Mouse (Mus musculus): ENCODE results near the gene Radil. TPM values are rescaled to one million over a fixed set of nuclear protein-coding genes. Genes with fewer than 3 reads are reported as not detected.

Radil gene
- polyA plus RNA-seq, 1 experiment from 2014 or later = 0.54 TPM

GRCm38 (mm10) chr5:142564606-142565005 is 13.7 kb upstream of the Radil start:
- Histone ChIP-seq H3K27ac (no peak overlapping the region), H3K36me3 (peaks cover 32% of the 10 kb centered on the region), H3K4me3 (no peak overlapping the region), H3K9me3 (replicated peaks) (0 out of 2 replicates have a peak, but pooled peaks cover 9% of the 10 kb centered on the region), H3K9ac (no peak overlapping the region), H3K4me2 (no peak overlapping the region), H3K27me3 (replicated peaks) (no peaks in the 10 kb centered on the region), H3K4me1 (no peaks in the 10 kb centered on the region)
- no peak for ATAC-seq
- WGBS (ENCODE audit: insufficient replicate concordance) = 61% methylated on average over 1 of the region's 1 CpGs

GRCm38 (mm10) chr5:142560261-142560660 is 9.4 kb upstream of the Radil start:
- ATAC-seq = no peak
- no peaks in the 10 kb centered on the region for H3K27me3 ChIP-seq (replicated peaks)
- H3K27ac ChIP-seq = no peak overlapping the region
- no peak overlapping the region for H3K4me2 ChIP-seq
- H3K4me3 ChIP-seq = no peak overlapping the region
- no peaks in the 10 kb centered on the region for H3K9me3 ChIP-seq (replicated peaks)
- H3K9ac ChIP-seq = no peak overlapping the region
- H3K36me3 ChIP-seq = no peaks in the 10 kb centered on the region
- WGBS (ENCODE audit: insufficient replicate concordance) = 39% methylated on average over 7 of the region's 7 CpGs
- no peaks in the 10 kb centered on the region for H3K4me1 ChIP-seq

- H3K4me2 ChIP-seq = peak overlapping the region; percentile 33
Observed at GRCm38 (mm10) chr5:142557397-142558067, 6.6 kb upstream of the Radil start.

GRCm38 (mm10) chr5:142556721-142557120 is 5.8 kb upstream of the Radil start:
- WGBS (ENCODE audit: insufficient replicate concordance) = 78% methylated on average over 4 of the region's 4 CpGs
- Histone ChIP-seq H3K27me3 (replicated peaks) (no peaks in the 10 kb centered on the region), H3K36me3 (no peaks in the 10 kb centered on the region), H3K4me3 (no peak overlapping the region), H3K4me2 (no peak overlapping the region), H3K9me3 (replicated peaks) (no peaks in the 10 kb centered on the region), H3K27ac (no peak overlapping the region), H3K4me1 (no peaks in the 10 kb centered on the region), H3K9ac (no peak overlapping the region)
- ATAC-seq = no peak

More at GRCm38 (mm10) chr5:142557397-142558067, 6.6 kb upstream of the Radil start:
- ATAC-seq = peak; percentile 68
- H3K27ac ChIP-seq = no peak overlapping the region
- H3K4me1 ChIP-seq = no peaks in the 10 kb centered on the region
- no peak overlapping the region for H3K4me3 ChIP-seq
- H3K36me3 ChIP-seq = no peaks in the 10 kb centered on the region
- no peak overlapping the region for H3K9ac ChIP-seq
- H3K27me3 ChIP-seq (replicated peaks) = no peaks in the 10 kb centered on the region
- H3K9me3 ChIP-seq (replicated peaks) = no peaks in the 10 kb centered on the region
- WGBS (ENCODE audit: insufficient replicate concordance) = 23% methylated on average over 19 of the region's 21 CpGs

GRCm38 (mm10) chr5:142555866-142556265 is 5.0 kb upstream of the Radil start:
- no peak for ATAC-seq
- WGBS (ENCODE audit: insufficient replicate concordance) = 62% methylated on average over 5 of the region's 5 CpGs
- H3K36me3 ChIP-seq = no peaks in the 10 kb centered on the region
- H3K27me3 ChIP-seq (replicated peaks) = peaks cover 4% of the 10 kb centered on the region
- H3K4me2 ChIP-seq = no peak overlapping the region
- H3K4me3 ChIP-seq = no peak overlapping the region
- H3K9ac ChIP-seq = no peak overlapping the region
- 0 out of 2 replicates have a peak, but pooled peaks cover 3% of the 10 kb centered on the region for H3K9me3 ChIP-seq (replicated peaks)
- H3K27ac ChIP-seq = no peak overlapping the region
- H3K4me1 ChIP-seq = peaks cover 5% of the 10 kb centered on the region

GRCm38 (mm10) chr5:142549961-142550705 is 765 bp downstream of the Radil start:
- Histone ChIP-seq H3K4me3 (peak overlapping the region; percentile 53), H3K9me3 (replicated peaks) (0 out of 2 replicates have a peak, but pooled peaks cover 3% of the 10 kb centered on the region), H3K36me3 (no peaks in the 10 kb centered on the region), H3K4me1 (peaks cover 10% of the 10 kb centered on the region), H3K27ac (no peak overlapping the region), H3K9ac (no peak overlapping the region), H3K27me3 (replicated peaks) (peaks cover 42% of the 10 kb centered on the region), H3K4me2 (peak overlapping the region; percentile 85)
- ATAC-seq = peak; percentile 4; the same call in 1 of the 2 replicates
- WGBS (ENCODE audit: insufficient replicate concordance) = 11% methylated on average over 31 of the region's 31 CpGs

GRCm38 (mm10) chr5:142549441-142549840 is 1.5 kb downstream of the Radil start:
- H3K27me3 ChIP-seq (replicated peaks) = peaks cover 42% of the 10 kb centered on the region
- H3K4me3 ChIP-seq = no peak overlapping the region
- 63% methylated on average over 9 of the region's 9 CpGs for WGBS (ENCODE audit: insufficient replicate concordance)
- H3K4me2 ChIP-seq = no peak overlapping the region
- no peaks in the 10 kb centered on the region for H3K36me3 ChIP-seq
- H3K9ac ChIP-seq = no peak overlapping the region
- H3K9me3 ChIP-seq (replicated peaks) = 0 out of 2 replicates have a peak, but pooled peaks cover 3% of the 10 kb centered on the region
- no peak for ATAC-seq
- no peak overlapping the region for H3K27ac ChIP-seq
- H3K4me1 ChIP-seq = peaks cover 10% of the 10 kb centered on the region

GRCm38 (mm10) chr5:142547066-142547465 is 3.8 kb downstream of the Radil start:
- WGBS (ENCODE audit: insufficient replicate concordance) = 41% methylated on average over 3 of the region's 3 CpGs
- H3K9me3 ChIP-seq (replicated peaks) = 0 out of 2 replicates have a peak, but pooled peaks cover 3% of the 10 kb centered on the region
- no peak overlapping the region for H3K27ac ChIP-seq
- H3K36me3 ChIP-seq = no peaks in the 10 kb centered on the region
- no peak overlapping the region for H3K4me3 ChIP-seq
- no peak overlapping the region for H3K9ac ChIP-seq
- peaks cover 42% of the 10 kb centered on the region for H3K27me3 ChIP-seq (replicated peaks)
- H3K4me1 ChIP-seq = peaks cover 13% of the 10 kb centered on the region
- ATAC-seq = no peak
- no peak overlapping the region for H3K4me2 ChIP-seq

- Histone ChIP-seq H3K4me3 (no peak overlapping the region), H3K9ac (no peak overlapping the region), H3K9me3 (replicated peaks) (0 out of 2 replicates have a peak, but pooled peaks cover 3% of the 10 kb centered on the region), H3K4me1 (peaks cover 13% of the 10 kb centered on the region), H3K27me3 (replicated peaks) (peaks cover 42% of the 10 kb centered on the region), H3K27ac (no peak overlapping the region), H3K36me3 (no peaks in the 10 kb centered on the region), H3K4me2 (no peak overlapping the region)
- no peak for ATAC-seq
- 30% methylated on average over 5 of the region's 5 CpGs for WGBS (ENCODE audit: insufficient replicate concordance)
Observed at GRCm38 (mm10) chr5:142546344-142546743, 4.6 kb downstream of the Radil start.

- H3K9ac ChIP-seq = no peak overlapping the region
- H3K27ac ChIP-seq = no peak overlapping the region
- no peak for ATAC-seq
- no peak overlapping the region for H3K4me3 ChIP-seq
- no peaks in the 10 kb centered on the region for H3K9me3 ChIP-seq (replicated peaks)
- no peaks in the 10 kb centered on the region for H3K36me3 ChIP-seq
- WGBS (ENCODE audit: insufficient replicate concordance) = 40% methylated on average over 5 of the region's 5 CpGs
- peaks cover 31% of the 10 kb centered on the region for H3K27me3 ChIP-seq (replicated peaks)
- no peak overlapping the region for H3K4me2 ChIP-seq
- H3K4me1 ChIP-seq = peaks cover 3% of the 10 kb centered on the region; the same call in 1 of the 2 replicates
Observed at GRCm38 (mm10) chr5:142545014-142545795, 5.7 kb downstream of the Radil start.

GRCm38 (mm10) chr5:142537286-142537685 is 13.6 kb downstream of the Radil start:
- 63% methylated on average over 3 of the region's 3 CpGs for whole genome bisulfite sequencing (ENCODE audit: insufficient replicate concordance)

More at GRCm38 (mm10) chr5:142537286-142537685, 13.6 kb downstream of the Radil start:
- Histone ChIP-seq H3K4me1 (no peaks in the 10 kb centered on the region), H3K27me3 (replicated peaks) (no peaks in the 10 kb centered on the region; the same call in 1 of the 2 replicates), H3K9ac (no peak overlapping the region), H3K4me2 (no peak overlapping the region), H3K9me3 (replicated peaks) (no peaks in the 10 kb centered on the region), H3K27ac (no peak overlapping the region), H3K36me3 (no peaks in the 10 kb centered on the region), H3K4me3 (no peak overlapping the region)
- no peak for ATAC-seq

Data from liver, embryonic 12.5 days (tissue).